Mouse (Mus musculus) ES-E14 (cell line): Measurements from ENCODE around the gene Cops6. TPM values are rescaled to one million over a fixed set of nuclear protein-coding genes. Genes with fewer than 3 reads are reported as not detected.
A peak's percentile ranks its signal among the peaks of the same experiment; 100 is the strongest.

Experiments
- DNase-seq: peaks from one replicate; pipeline ENCODE4 v3.0.0-alpha.2; 2013; ENCODE audit warnings: low read depth, low spot score
- H3K27ac ChIP-seq: 2 replicates; pipeline ENCODE4 v1.5.1; 2012; ENCODE audit warnings: low read depth, mild to moderate bottlenecking, low read length, moderate library complexity, mixed read lengths; ENCODE audit not compliant: poor library complexity, insufficient read depth, severe bottlenecking
- H3K36me3 ChIP-seq: 2 replicates; pipeline ENCODE4 v1.6.1; 2012; ENCODE audit warnings: mild to moderate bottlenecking, low read length, moderate library complexity, mixed read lengths; ENCODE audit not compliant: control insufficient read depth, poor library complexity, insufficient read depth, severe bottlenecking
- H3K4me1 ChIP-seq, 2 experiments: fragments of 150-350 bp in 1 of 2; sonication (generic) in 1 of 2; 2 replicates each; pipeline ENCODE4 v1.6.1; 2012; ENCODE audit warnings: low read length in 2 of 2, mild to moderate bottlenecking in 1 of 2, mixed read lengths in 1 of 2; ENCODE audit not compliant: control insufficient read depth in 2 of 2, insufficient read depth in 2 of 2, poor library complexity in 1 of 2
- H3K4me3 ChIP-seq, 2 experiments: fragments of 150-350 bp in 1 of 2; sonication (generic) in 1 of 2; 2 replicates each; pipeline ENCODE4 v1.5.1; 2012; ENCODE audit warnings: low read length in 2 of 2, low read depth in 1 of 2, mild to moderate bottlenecking in 1 of 2, mixed read lengths in 1 of 2; ENCODE audit not compliant: insufficient read depth in 1 of 2, poor library complexity in 1 of 2, severe bottlenecking in 1 of 2
- H3K9ac ChIP-seq: 2 replicates; pipeline ENCODE4 v1.6.1; 2012; ENCODE audit warnings: low read depth, mild to moderate bottlenecking, low read length, mixed read lengths; ENCODE audit not compliant: poor library complexity, insufficient read depth, severe bottlenecking
- H3K9me3 ChIP-seq: fragments of 150-350 bp; sonication (generic); 2 replicates; pipeline ENCODE4 v1.6.1; 2012; ENCODE audit warnings: low read depth, mild to moderate bottlenecking, low read length; ENCODE audit not compliant: control insufficient read depth, insufficient read depth
- CHD2 ChIP-seq: IDR thresholded peaks from 2 replicates; pipeline ENCODE4 v1.6.1; 2014; ENCODE audit warnings: mild to moderate bottlenecking, low read depth, low read length, inconsistent platforms
- HCFC1 ChIP-seq: IDR thresholded peaks from 2 replicates; pipeline ENCODE4 v1.6.1; 2012; ENCODE audit warnings: low read length, inconsistent platforms, borderline replicate concordance; ENCODE audit not compliant: insufficient read depth
- MAFK ChIP-seq: IDR thresholded peaks from 2 replicates; pipeline ENCODE4 v1.6.1; 2014; ENCODE audit warnings: mild to moderate bottlenecking, low read depth, low read length, inconsistent platforms; ENCODE audit not compliant: insufficient read depth
- ZC3H11A ChIP-seq: IDR thresholded peaks from 2 replicates; pipeline ENCODE4 v1.6.1; 2012; ENCODE audit warnings: low read depth, mild to moderate bottlenecking, inconsistent platforms, low read length, borderline replicate concordance
- ZNF384 ChIP-seq: IDR thresholded peaks from 2 replicates; pipeline ENCODE4 v1.6.1; 2012; ENCODE audit warnings: low read depth, low read length, inconsistent platforms
- in situ Hi-C, 2 experiments: fragments of 600-800 bp; cut with MboI; formaldehyde crosslinking; loops; one replicate each; pipeline ENCODE4 v1.15.1; 2025; ENCODE audit warnings: low sequenced_read_pairs in 2 of 2, inconsistent platforms in 1 of 2; ENCODE audit not compliant: unreplicated experiment in 2 of 2
- total RNA-seq: library from RNA; depleted of rRNA; stranded (reverse); fragments of 300-350 nt; gene quantifications from 2 replicates; pipeline ENCODE4 v1.2.3, GENCODE M21; 2012

The Cops6 gene
- total RNA-seq, 1 experiment: 122 TPM

DNA sequence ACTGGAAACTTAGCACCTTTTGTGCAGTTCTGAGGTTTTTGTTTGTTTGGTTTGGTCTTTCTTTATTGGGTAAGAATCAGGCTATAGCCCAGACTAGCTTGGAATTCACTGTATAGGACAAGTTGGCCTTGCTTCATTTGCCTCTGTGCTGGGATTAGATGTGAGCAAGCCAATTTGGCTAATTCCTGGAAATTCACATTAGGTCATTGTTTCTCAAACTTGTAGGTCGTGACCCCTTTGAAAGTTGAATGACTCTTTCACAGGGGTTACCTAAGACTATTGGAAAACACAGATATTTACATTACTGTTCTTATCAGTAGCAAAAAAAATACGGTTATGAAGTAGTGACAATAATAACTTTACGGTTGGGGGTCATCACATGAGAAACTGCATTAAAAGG lies 6.5 kb upstream of the Cops6 start:
- H3K9ac ChIP-seq: no peak overlapping the region; the same call in 1 of the 2 replicates
- peak overlapping the region in 1 of 2 experiments; percentile 98; a peak in 1 of 4 replicates for H3K4me3 ChIP-seq
- H3K36me3 ChIP-seq: peaks cover 5% of the 10 kb centered on the region; the same call in 1 of the 2 replicates
- DNase-seq: no peak
- TF ChIP-seq CHD2 (no peak), MAFK (no peak), HCFC1 (no peak), ZC3H11A (no peak), ZNF384 (no peak)
- no peaks in the 10 kb centered on the region for H3K9me3 ChIP-seq
- peaks cover 0 to 2% of the 10 kb centered on the region in 2 experiments; a peak in 1 of 4 replicates for H3K4me1 ChIP-seq
- no peak overlapping the region for H3K27ac ChIP-seq
- in situ Hi-C loops: no loop called here

GRCm38 (mm10) chr5:138155443-138155976 lies 5.4 kb upstream of the Cops6 start, which contains the start of gene Zfp113:
TSS of gene Zfp113 (minus strand) at chr5:138155744.
- DNase-seq: peak; percentile 95
- TF ChIP-seq HCFC1 (peak; percentile 76), ZC3H11A (no peak), CHD2 (0 out of 2 replicates have a peak, but pooled peaks have one; percentile 12), MAFK (0 out of 2 replicates have a peak, but pooled peaks have one; percentile 15), ZNF384 (no peak)
- Histone ChIP-seq H3K9me3 (no peaks in the 10 kb centered on the region), H3K4me1 (peaks cover 0 to 2% of the 10 kb centered on the region in 2 experiments; a peak in 1 of 4 replicates), H3K36me3 (peaks cover 2% of the 10 kb centered on the region; the same call in 1 of the 2 replicates), H3K27ac (no peak within 1 kb of the TSS), H3K4me3 (peak within 1 kb of the TSS; percentile 89 to 98), H3K9ac (peak within 1 kb of the TSS; percentile 78)
- in situ Hi-C loops: no loop called here

GRCm38 (mm10) chr5:138160224-138160762 lies 578 bp upstream of the Cops6 start:
- DNase-seq: no peak
- TF ChIP-seq ZNF384 (peak; percentile 82; the same call in 1 of the 2 replicates), ZC3H11A (no peak), MAFK (no peak), CHD2 (no peak; the same call in 1 of the 2 replicates)
- Histone ChIP-seq H3K27ac (peak overlapping the region; percentile 34; the same call in 1 of the 2 replicates), H3K36me3 (peaks cover 27% of the 10 kb centered on the region), H3K4me1 (peaks cover 0 to 8% of the 10 kb centered on the region in 2 experiments; a peak in 1 of 4 replicates), H3K9ac (no peak overlapping the region; the same call in 1 of the 2 replicates), H3K4me3 (peak overlapping the region; percentile 37 to 87; a peak in 2 of 4 replicates), H3K9me3 (no peaks in the 10 kb centered on the region)
- in situ Hi-C loops: loop anchor here in 1 of 2 experiments (10.0 kb wide), 1 partner anchor 375 kb away; the partner anchor contains the start of genes Mepce and Zcwpw1

- H3K4me1 ChIP-seq: peaks cover 0 to 13% of the 10 kb centered on the region in 2 experiments; a peak in 1 of 4 replicates
- no peak for DNase-seq
- H3K9ac ChIP-seq: no peak overlapping the region; the same call in 1 of the 2 replicates
- peaks cover 53% of the 10 kb centered on the region for H3K36me3 ChIP-seq
- no peaks in the 10 kb centered on the region for H3K9me3 ChIP-seq
- no peak overlapping the region for H3K4me3 ChIP-seq
- TF ChIP-seq HCFC1 (no peak), ZNF384 (no peak), CHD2 (no peak), MAFK (no peak)
- H3K27ac ChIP-seq: no peak overlapping the region
- in situ Hi-C loops: loop anchor here in 1 of 2 experiments (10.0 kb wide), 1 partner anchor 378 kb away; the partner anchor contains the start of genes Mepce and Zcwpw1
Observed at GRCm38 (mm10) chr5:138163046-138163445, 2.2 kb downstream of the Cops6 start.
